Mouse (Mus musculus) stomach, embryonic 16.5 days (tissue): ENCODE data around the gene Tmem182. TPM values are rescaled to one million over a fixed set of nuclear protein-coding genes. Genes with fewer than 3 reads are reported as not detected.

ENCODE experiments used
- ATAC-seq: fragments of 200-750 bp; cut with Nextera tagmentation; 2 replicates; pipeline ENCODE4 v1.8.0; 2017; ENCODE audit warnings: moderate number of reproducible peaks, moderate TSS enrichment; ENCODE audit not compliant: insufficient read depth, low FRiP score
- H3K27ac ChIP-seq: fragments of 300-500 bp; sonication (generic); 2 replicates; pipeline ENCODE4 v1.5.1; 2014; ENCODE audit warnings: low read length
- H3K27me3 ChIP-seq: fragments of 300-500 bp; sonication (generic); 2 replicates; pipeline ENCODE4 v1.6.1; 2014; ENCODE audit warnings: low read length, control low read depth, mixed read lengths; ENCODE audit not compliant: control insufficient read depth, insufficient read depth
- H3K36me3 ChIP-seq: fragments of 300-500 bp; sonication (generic); 2 replicates; pipeline ENCODE4 v1.6.1; 2014; ENCODE audit warnings: low read length; ENCODE audit not compliant: control insufficient read depth, insufficient read depth
- H3K4me1 ChIP-seq: fragments of 300-500 bp; sonication (generic); 2 replicates; pipeline ENCODE4 v1.6.1; 2014; ENCODE audit warnings: low read length, control low read depth, mixed read lengths; ENCODE audit not compliant: control insufficient read depth, insufficient read depth
- H3K4me2 ChIP-seq: fragments of 300-500 bp; sonication (generic); 2 replicates; pipeline ENCODE4 v1.6.1; 2014; ENCODE audit warnings: low read depth, low read length, mixed read lengths
- H3K4me3 ChIP-seq: fragments of 300-500 bp; sonication (generic); replicated peaks from 2 replicates; pipeline ENCODE4 v1.5.1; 2014; ENCODE audit warnings: mild to moderate bottlenecking, low read length
- H3K9ac ChIP-seq: fragments of 300-500 bp; sonication (generic); 2 replicates; pipeline ENCODE4 v1.6.1; 2014; ENCODE audit warnings: low read length
- H3K9me3 ChIP-seq: fragments of 300-500 bp; sonication (generic); replicated peaks from 2 replicates; pipeline ENCODE4 v1.6.1; 2016; ENCODE audit warnings: low read length, control low read depth; ENCODE audit not compliant: control insufficient read depth
- WGBS: fragments of 180-500 bp; shearing (Covaris S2); extraction: QIAGEN DNeasy Blood & Tissue Kit; methylation state at CpG from one replicate; pipeline ENCODE4 v1.1.7; 2014; 5-methylcytosine and 5-hydroxymethylcytosine counted together
- polyA plus RNA-seq: library from polyadenylated mRNA; unstranded; fragments of >200 nt; fragmentation: Nextera tagmentation; extraction: Ambion mirVana; gene quantifications from 2 replicates; pipeline ENCODE4 v1.2.1, GENCODE M21; 2015

Tmem182 gene
- polyA plus RNA-seq, result 0.21 and 4.3 TPM in 2 replicates

DNA sequence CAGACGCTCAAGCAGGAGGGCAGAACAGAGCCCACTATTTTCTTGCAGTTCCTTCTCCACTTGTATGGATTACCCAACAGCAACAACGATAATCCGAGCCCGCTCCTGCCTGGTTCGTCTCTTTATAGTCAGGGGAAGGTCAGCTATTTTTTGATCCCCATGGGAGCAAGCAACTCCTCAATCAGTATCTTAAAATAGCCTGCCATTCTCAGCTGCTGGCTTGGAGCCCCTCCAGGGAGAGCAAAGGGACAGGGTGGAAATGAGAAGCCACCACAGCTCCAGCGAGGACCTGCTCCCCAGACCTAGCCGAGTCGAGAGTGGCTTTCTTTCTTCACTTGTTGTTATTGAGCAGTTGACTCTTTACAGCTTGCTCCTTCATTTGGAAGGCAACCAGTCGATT, at the start of gene Tmem182:
Gene Tmem182, plus strand, starts transcription at position 251 of the 400 bp plus-strand sequence.
- ATAC-seq, result no peak
- WGBS, result 74% methylated on average over 9 of the region's 9 CpGs
- Histone ChIP-seq H3K9me3 (no peaks in the 10 kb centered on the region), H3K27me3 (no peaks in the 10 kb centered on the region), H3K4me2 (no peak within 1 kb of the TSS), H3K36me3 (no peaks in the 10 kb centered on the region), H3K27ac (no peak within 1 kb of the TSS), H3K9ac (no peak within 1 kb of the TSS), H3K4me3 (no peak within 1 kb of the TSS), H3K4me1 (no peaks in the 10 kb centered on the region)

DNA sequence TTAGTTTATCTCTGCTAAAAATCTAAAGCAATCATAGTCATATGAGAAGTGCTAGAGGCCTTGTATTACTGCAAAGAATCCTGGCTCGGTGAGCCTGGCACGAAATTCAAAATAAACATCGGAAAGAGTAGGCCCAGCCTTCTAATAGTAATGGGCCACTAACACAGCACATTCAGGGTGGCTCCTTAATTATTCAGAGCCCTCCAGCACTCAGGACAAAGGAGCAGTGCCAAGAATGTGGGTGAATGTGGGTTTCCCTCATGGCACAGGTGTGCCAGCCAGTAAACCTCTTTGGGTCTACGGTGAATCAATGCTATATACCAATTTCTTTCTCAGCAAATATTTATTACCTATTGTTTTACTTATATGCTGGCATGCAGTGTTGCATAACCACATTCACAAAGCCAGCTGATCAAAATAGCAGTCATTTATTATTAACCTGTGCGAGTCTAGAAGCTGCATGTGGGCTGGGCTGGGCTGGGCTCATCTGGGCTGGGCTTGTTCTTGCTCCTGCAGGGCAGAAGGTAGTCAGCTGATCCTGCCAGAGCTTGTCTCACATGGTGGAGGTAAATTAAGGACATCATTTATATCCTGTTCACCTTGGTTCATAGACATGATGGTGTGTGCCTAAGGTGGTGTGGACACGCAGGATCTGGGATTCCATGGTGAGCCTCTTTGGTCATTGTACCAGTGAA, 45.5 kb upstream of the Tmem182 start:
- ATAC-seq, result no peak
- no peaks in the 10 kb centered on the region for H3K36me3 ChIP-seq
- no peak overlapping the region for H3K27ac ChIP-seq
- WGBS, result 73% methylated on average over 6 of the region's 6 CpGs
- no peaks in the 10 kb centered on the region for H3K27me3 ChIP-seq
- H3K4me1 ChIP-seq, result no peaks in the 10 kb centered on the region
- no peak overlapping the region for H3K4me3 ChIP-seq
- no peaks in the 10 kb centered on the region for H3K9me3 ChIP-seq
- H3K9ac ChIP-seq, result no peak overlapping the region
- H3K4me2 ChIP-seq, result no peak overlapping the region

DNA sequence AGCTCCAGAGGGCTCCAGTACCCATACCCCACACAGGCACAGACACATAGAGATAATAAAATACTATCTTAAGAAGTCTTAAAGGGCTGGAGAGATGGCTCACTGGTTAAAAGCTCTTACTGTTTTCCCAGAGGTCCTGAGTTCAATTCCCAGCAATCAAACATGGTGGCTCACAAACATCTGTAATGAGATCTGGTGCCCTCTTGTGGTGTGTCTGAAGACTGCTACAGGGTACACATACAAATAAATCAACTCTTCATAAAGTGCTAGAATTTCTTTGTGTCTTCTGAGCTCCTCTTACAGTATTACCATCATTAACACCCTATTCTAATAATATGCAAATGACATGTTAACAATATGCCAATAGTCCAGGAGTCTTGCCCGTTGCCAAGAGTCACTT, 41.4 kb upstream of the Tmem182 start:
- WGBS, result 89% methylated on average over 1 of the region's 1 CpGs
- Histone ChIP-seq H3K27ac (no peak overlapping the region), H3K36me3 (no peaks in the 10 kb centered on the region), H3K4me1 (no peaks in the 10 kb centered on the region), H3K9me3 (no peaks in the 10 kb centered on the region), H3K9ac (no peak overlapping the region), H3K4me2 (no peak overlapping the region), H3K27me3 (no peaks in the 10 kb centered on the region), H3K4me3 (no peak overlapping the region)
- no peak for ATAC-seq

DNA sequence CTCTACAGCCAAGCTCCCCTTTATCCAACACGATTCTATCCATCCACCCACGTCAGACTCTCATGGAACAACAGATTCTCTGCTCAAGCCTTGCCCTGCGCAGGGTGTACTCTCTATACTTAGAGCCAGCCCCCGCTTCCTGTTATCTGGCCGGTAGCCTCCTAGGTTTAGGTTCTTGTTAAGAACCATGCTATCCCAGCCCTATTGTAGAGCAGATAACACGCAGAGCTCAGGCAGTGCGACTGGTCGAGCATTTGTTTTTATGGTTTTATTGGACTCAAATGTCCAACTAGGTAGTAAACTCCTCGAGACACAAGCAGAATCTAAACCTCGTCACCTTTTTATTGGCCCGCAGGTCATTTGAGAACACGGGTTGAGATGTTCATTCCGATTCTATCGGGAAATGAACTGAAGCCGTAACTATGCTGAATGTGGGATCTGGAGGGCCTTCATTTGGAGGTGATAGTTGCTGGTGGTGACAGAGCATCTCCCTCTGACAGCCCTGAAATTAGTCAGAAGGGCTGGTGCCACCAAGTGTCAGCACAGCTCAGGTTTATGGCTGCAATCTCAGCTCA, 40.6 kb upstream of the Tmem182 start:
- Histone ChIP-seq H3K4me3 (no peak overlapping the region), H3K4me2 (no peak overlapping the region), H3K4me1 (no peaks in the 10 kb centered on the region), H3K27ac (no peak overlapping the region), H3K27me3 (no peaks in the 10 kb centered on the region), H3K9ac (no peak overlapping the region), H3K36me3 (no peaks in the 10 kb centered on the region), H3K9me3 (no peaks in the 10 kb centered on the region)
- WGBS, result 76% methylated on average over 15 of the region's 15 CpGs
- ATAC-seq, result no peak; the same call in 1 of the 2 replicates

DNA sequence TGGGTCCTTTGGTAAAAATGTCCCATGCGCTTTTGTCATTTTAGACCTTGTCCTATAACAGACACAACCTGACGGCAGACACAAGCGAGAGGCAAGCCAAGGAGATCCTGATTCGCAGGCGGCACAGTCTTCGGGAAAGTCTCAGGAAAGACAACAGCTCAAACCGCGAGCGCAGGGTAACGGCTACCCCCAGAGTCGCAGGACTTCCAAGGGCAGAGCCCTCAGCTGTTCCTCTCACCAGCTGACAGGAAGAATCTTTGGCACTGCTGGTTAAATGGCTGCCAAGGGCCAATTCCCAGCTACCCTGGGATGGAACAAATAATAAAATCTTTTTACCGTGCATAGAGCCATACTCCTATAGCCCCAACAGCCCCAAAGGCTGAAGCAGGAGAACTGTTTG, 39.9 kb upstream of the Tmem182 start:
- Histone ChIP-seq H3K9ac (no peak overlapping the region), H3K4me2 (no peak overlapping the region), H3K9me3 (no peaks in the 10 kb centered on the region), H3K27ac (no peak overlapping the region), H3K36me3 (no peaks in the 10 kb centered on the region), H3K4me1 (no peaks in the 10 kb centered on the region), H3K27me3 (no peaks in the 10 kb centered on the region), H3K4me3 (no peak overlapping the region)
- ATAC-seq, result no peak
- WGBS, result 87% methylated on average over 12 of the region's 12 CpGs

DNA sequence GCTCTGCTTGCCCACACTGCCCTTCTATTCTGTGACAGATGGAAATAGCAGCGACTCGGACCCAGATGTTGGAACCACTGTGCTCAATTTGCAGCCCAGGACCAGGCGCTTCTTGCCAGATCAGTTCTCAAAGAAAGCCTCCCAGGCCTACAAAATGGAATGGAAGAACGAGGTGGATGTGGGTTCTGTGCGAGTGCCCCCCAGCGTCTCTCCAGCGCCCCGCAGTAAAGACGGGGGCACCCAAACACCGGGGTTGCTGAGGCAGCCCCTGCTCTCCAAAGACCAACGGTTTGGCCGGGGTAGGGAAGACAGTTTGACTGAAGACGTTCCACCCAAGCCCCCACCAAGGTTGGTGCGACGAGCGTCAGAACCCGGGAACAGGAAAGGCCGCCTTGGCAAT, 37.8 kb upstream of the Tmem182 start:
- Histone ChIP-seq H3K9ac (no peak overlapping the region), H3K27ac (no peak overlapping the region), H3K36me3 (no peaks in the 10 kb centered on the region), H3K4me2 (no peak overlapping the region), H3K9me3 (no peaks in the 10 kb centered on the region), H3K4me1 (no peaks in the 10 kb centered on the region), H3K27me3 (no peaks in the 10 kb centered on the region), H3K4me3 (no peak overlapping the region)
- no peak for ATAC-seq
- 85% methylated on average over 18 of the region's 18 CpGs for WGBS

DNA sequence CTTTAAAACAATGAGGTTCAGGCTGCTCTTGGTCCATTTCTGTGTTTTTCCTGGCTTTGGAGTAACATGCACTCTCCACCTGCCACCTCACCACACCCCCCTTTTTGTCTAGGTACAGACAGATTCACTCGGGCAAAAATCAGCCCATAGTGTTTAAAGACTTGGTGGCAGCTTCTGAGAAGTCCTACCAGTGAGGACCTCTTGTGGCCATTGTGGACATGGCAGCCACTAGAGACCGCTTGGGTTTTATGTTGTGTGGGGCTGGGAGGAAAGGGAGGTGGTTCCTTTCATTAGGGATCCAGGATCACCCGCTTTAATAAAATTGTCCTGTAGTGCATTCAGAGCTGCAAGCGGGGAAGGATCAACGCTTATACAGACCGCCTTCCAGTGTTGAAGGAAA, 36.8 kb upstream of the Tmem182 start:
- 29% methylated on average over 6 of the region's 6 CpGs for WGBS
- no peaks in the 10 kb centered on the region for H3K36me3 ChIP-seq
- no peaks in the 10 kb centered on the region for H3K4me1 ChIP-seq
- H3K4me3 ChIP-seq, result no peak overlapping the region
- H3K4me2 ChIP-seq, result no peak overlapping the region
- no peaks in the 10 kb centered on the region for H3K9me3 ChIP-seq
- ATAC-seq, result no peak
- H3K9ac ChIP-seq, result no peak overlapping the region
- no peaks in the 10 kb centered on the region for H3K27me3 ChIP-seq
- no peak overlapping the region for H3K27ac ChIP-seq

DNA sequence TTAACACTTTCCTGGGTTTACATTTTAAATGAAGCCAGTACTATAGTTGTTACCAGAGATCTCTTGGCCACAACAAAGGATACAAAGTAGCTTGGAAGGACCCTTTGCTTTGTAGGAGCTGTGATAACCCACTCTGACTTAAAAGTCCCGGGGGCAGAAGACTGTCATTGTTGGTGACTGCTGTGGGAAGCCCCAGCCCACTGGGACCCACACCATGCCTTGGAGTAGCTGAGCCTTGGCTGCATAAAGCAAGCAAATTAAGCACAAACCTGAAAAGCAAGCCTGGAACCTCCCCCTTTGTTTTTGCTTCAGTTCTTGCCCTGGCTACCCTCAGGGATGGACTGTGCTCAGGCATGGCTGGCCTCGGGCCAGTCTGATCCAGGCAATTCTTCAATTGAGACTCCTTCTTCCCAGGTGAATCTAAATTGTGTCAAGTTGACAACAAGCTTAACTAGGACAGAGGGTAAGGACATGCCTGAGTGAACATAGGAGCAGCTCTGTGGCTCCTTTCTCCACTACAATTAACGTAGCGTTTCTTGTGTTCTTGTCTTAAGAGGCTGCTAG, 36.0 kb upstream of the Tmem182 start:
- H3K9me3 ChIP-seq, result no peaks in the 10 kb centered on the region
- no peak for ATAC-seq
- 78% methylated on average over 4 of the region's 4 CpGs for WGBS
- no peak overlapping the region for H3K4me2 ChIP-seq
- no peak overlapping the region for H3K4me3 ChIP-seq
- no peaks in the 10 kb centered on the region for H3K4me1 ChIP-seq
- H3K36me3 ChIP-seq, result no peaks in the 10 kb centered on the region
- H3K9ac ChIP-seq, result no peak overlapping the region
- no peaks in the 10 kb centered on the region for H3K27me3 ChIP-seq
- H3K27ac ChIP-seq, result no peak overlapping the region

DNA sequence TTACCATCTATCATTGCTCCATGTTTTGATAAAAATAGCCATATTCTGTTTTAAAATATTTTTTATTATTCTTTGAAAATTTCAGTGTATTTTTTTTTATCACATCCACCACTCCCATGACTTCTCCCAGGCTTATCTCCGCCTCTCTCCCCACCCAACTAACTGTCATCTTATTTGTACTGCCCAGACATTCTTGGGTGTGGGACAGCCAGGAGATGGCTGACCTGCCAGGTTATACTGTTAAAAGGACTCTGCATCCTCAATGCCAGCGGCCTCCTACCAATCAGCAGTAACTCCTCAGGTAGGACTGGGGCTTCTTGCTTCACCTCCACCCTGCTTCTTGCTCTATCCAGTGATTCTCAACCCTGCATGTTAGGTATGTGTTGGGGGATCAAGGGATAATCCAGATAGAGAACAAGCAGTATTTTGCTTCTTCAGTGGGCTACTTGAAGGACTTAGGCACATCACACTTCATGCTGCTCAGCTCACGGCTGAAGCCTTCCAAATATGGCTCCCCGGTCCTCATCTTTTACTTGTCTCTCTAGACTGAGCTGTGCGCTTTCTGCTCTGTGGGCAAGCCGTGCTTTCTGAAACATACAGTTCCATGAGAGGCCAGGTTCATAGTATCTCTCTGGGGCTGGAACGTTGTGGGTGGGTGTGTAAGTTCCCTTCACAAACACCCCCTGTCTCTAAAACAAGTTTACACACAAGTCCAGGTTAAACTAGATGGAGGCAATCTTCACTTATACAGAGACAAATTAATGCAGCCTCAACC, 34.0 kb upstream of the Tmem182 start:
- 79% methylated on average over 7 of the region's 7 CpGs for WGBS
- no peak overlapping the region for H3K27ac ChIP-seq
- no peak overlapping the region for H3K9ac ChIP-seq
- H3K27me3 ChIP-seq, result no peaks in the 10 kb centered on the region
- no peak overlapping the region for H3K4me3 ChIP-seq
- H3K4me1 ChIP-seq, result no peaks in the 10 kb centered on the region
- no peak overlapping the region for H3K4me2 ChIP-seq
- H3K9me3 ChIP-seq, result no peaks in the 10 kb centered on the region
- no peak for ATAC-seq
- no peaks in the 10 kb centered on the region for H3K36me3 ChIP-seq
